Mouse (Mus musculus) C2C12 (cell line): ENCODE measurements around the gene Tubgcp3.

Experiments
- CTCF ChIP-seq: IDR thresholded peaks from one replicate; pipeline ENCODE4 v1.5.1; 2011; ENCODE audit not compliant: control insufficient read depth, insufficient read depth, insufficient read length
- FOSL1 ChIP-seq: IDR thresholded peaks from one replicate; pipeline ENCODE4 v1.8.0; 2011; ENCODE audit warnings: mild to moderate bottlenecking, low read length; ENCODE audit not compliant: poor library complexity, insufficient read depth, severe bottlenecking
- MAX ChIP-seq: IDR thresholded peaks from one replicate; pipeline ENCODE4 v1.6.1; 2011; ENCODE audit warnings: mild to moderate bottlenecking, control low read depth
- MYOD1 ChIP-seq: IDR thresholded peaks from one replicate; pipeline ENCODE4 v1.6.1; 2011; ENCODE audit warnings: low read depth; ENCODE audit not compliant: control insufficient read depth, insufficient read length
- MYOG ChIP-seq: IDR thresholded peaks from one replicate; pipeline ENCODE4 v1.6.1; 2011; ENCODE audit not compliant: control insufficient read depth, insufficient read length; ENCODE audit errors: extremely low read depth
- USF1 ChIP-seq: IDR thresholded peaks from one replicate; pipeline ENCODE4 v1.6.1; 2011; ENCODE audit warnings: low read depth, mild to moderate bottlenecking, control low read depth, moderate library complexity

DNA sequence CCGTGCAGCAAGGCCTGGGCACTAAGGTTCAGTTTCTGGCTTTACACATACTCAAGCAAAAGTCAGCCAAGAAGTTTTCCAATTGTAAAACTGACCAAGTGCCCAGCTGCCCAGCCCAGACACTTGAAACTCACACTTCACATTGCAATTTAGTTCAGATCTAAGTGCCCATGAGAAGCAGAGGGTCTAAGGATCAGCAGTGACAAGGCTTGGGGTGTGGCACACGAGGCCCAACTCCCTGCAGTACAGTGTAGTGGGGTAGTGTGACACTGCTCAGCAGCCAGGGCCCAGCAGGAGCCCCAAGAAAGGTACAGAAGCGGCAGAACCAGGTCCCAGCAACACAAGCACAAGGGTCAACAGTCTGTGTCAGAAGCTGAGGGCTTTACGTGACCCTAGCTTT is 23.1 kb downstream of the Tubgcp3 start:
- TF ChIP-seq USF1 (no peak), CTCF (no peak), MYOD1 (no peak), MAX (no peak), FOSL1 (no peak), MYOG (no peak)
